35 mouse cellular contexts compared by ENCODE assay signal in the genomic region with DNA sequence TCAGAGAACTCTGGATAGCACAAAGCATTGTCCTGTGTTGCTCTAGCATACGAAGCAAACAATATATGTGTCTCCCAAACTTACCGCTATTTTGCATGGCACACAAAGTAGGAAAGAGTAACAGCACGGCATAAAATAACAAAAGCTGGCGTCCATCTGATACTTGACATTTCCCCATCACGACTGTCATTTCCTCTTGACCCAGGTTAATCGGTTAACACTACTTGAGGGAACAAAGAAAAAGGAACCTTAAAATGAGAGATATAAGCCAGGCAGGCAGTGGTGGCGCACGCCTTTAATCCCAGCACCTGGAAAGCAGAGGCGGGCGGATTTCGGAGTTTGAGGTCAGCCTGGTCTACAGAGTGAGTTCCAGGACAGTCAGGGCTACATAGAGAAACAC. TPM values are rescaled to one million over a fixed set of nuclear protein-coding genes. Genes with fewer than 3 reads are reported as not detected.
A peak's percentile ranks its signal among the peaks of the same experiment; 100 is the strongest.
DNase-seq lines count a peak whose midpoint lies in the region; ATAC-seq and TF ChIP-seq lines count a peak whose summit lies in the region.
"Had no signal": no experiment of that assay in that cellular context is flagged by ENCODE, and none has a peak within 500 bp of the region (broad histone marks: within the 10 kb centered on the region; RNA-seq: fewer than 3 reads in every experiment).

No protein-coding gene starts in this region.

- 81% methylated on average over 9 of the region's 11 CpGs for WGBS in intestine, embryonic 14.5 days
- WGBS in intestine, postnatal 0 days: 56% methylated on average over 11 of the region's 11 CpGs
- 16% methylated on average over 11 of the region's 11 CpGs for WGBS in small intestine, adult 2 months

- no peak for TF ChIP-seq CTCF in intestine, postnatal 0 days (IDR thresholded peaks at IDR 0.05; ENCODE audit: low read depth)
- TF ChIP-seq CTCF in small intestine, adult 2 months (IDR thresholded peaks at IDR 0.05; ENCODE audit: extremely low read depth, insufficient read length, insufficient replicate concordance, low read depth, low read length): no peak

- 0 out of 2 replicates have a peak, but pooled peaks have one; percentile 52 for ATAC-seq in common myeloid progenitor, adult 5-6 weeks (replicated peaks; ENCODE audit: low read depth, poor library complexity, severe bottlenecking)
- no peak for ATAC-seq in intestine, embryonic 14.5 days (replicated peaks; ENCODE audit: low FRiP score, low TSS enrichment, low read depth)
- ATAC-seq in intestine, postnatal 0 days: no peak
- ATAC-seq: forebrain, embryonic 15.5 days; hindbrain, embryonic 16.5 days; Patski had no signal

- no peak overlapping the region for H3K4me3 ChIP-seq in intestine, embryonic 14.5 days (ENCODE audit: low read depth, low read length)
- H3K4me3 ChIP-seq in intestine, postnatal 0 days (ENCODE audit: low read depth, low read length): no peak overlapping the region
- peak overlapping the region; percentile 28; the same call in 1 of the 2 replicates for H3K4me3 ChIP-seq in small intestine, adult 2 months (ENCODE audit: low read depth, low read length)
- H3K4me3 ChIP-seq: embryonic facial prominence, embryonic 10.5 days; embryonic facial prominence, embryonic 13.5 days; erythroblast, embryonic 14.5 days; forebrain, embryonic 12.5 days; forebrain, embryonic 15.5 days; heart, embryonic 12.5 days; heart, embryonic 15.5 days; hindbrain, embryonic 10.5 days; hindbrain, embryonic 13.5 days had no signal

- no peaks in the 10 kb centered on the region for H3K9me3 ChIP-seq in intestine, embryonic 14.5 days (ENCODE audit: control insufficient read depth, low read length)
- H3K9me3 ChIP-seq in intestine, postnatal 0 days (ENCODE audit: control insufficient read depth): no peaks in the 10 kb centered on the region
- H3K9me3 ChIP-seq: embryonic facial prominence, embryonic 10.5 days; embryonic facial prominence, embryonic 13.5 days; forebrain, embryonic 12.5 days; forebrain, embryonic 15.5 days; heart, embryonic 12.5 days; heart, embryonic 15.5 days; hindbrain, embryonic 13.5 days had no signal

- H3K4me2 ChIP-seq in intestine, embryonic 14.5 days (ENCODE audit: low read length): no peak overlapping the region
- H3K4me2 ChIP-seq in intestine, postnatal 0 days (replicated peaks; ENCODE audit: low read depth): peak overlapping the region; percentile 14; the same call in 1 of the 2 replicates
- H3K4me2 ChIP-seq: embryonic facial prominence, embryonic 13.5 days; forebrain, embryonic 12.5 days; forebrain, embryonic 15.5 days; heart, embryonic 12.5 days; heart, embryonic 15.5 days; hindbrain, embryonic 13.5 days had no signal

- no peak overlapping the region for H3K9ac ChIP-seq in intestine, embryonic 14.5 days (ENCODE audit: low read length)
- H3K9ac ChIP-seq in intestine, postnatal 0 days (ENCODE audit: low read depth, low read length): peak overlapping the region; percentile 40; the same call in 1 of the 2 replicates
- H3K9ac ChIP-seq: embryonic facial prominence, embryonic 13.5 days; forebrain, embryonic 12.5 days; forebrain, embryonic 15.5 days; heart, embryonic 12.5 days; heart, embryonic 15.5 days; hindbrain, embryonic 13.5 days had no signal

- no peaks in the 10 kb centered on the region for H3K27me3 ChIP-seq in intestine, embryonic 14.5 days (replicated peaks; ENCODE audit: control insufficient read depth, insufficient read depth, low read length)
- H3K27me3 ChIP-seq in intestine, postnatal 0 days (replicated peaks; ENCODE audit: control insufficient read depth, insufficient read depth, low read length): no peaks in the 10 kb centered on the region
- H3K27me3 ChIP-seq in small intestine, adult 2 months (ENCODE audit: control insufficient read depth, insufficient read depth, low read length): no peaks in the 10 kb centered on the region
- H3K27me3 ChIP-seq: CH12.LX; embryonic facial prominence, embryonic 13.5 days; forebrain, embryonic 12.5 days; forebrain, embryonic 15.5 days; heart, embryonic 12.5 days; heart, embryonic 15.5 days; hindbrain, embryonic 13.5 days; Patski had no signal

- no peak for TF ChIP-seq POLR2A in small intestine, adult 2 months (IDR thresholded peaks at IDR 0.05; ENCODE audit: low read depth, low read length)

- no peak overlapping the region for H3K27ac ChIP-seq in intestine, embryonic 14.5 days (ENCODE audit: low read depth)
- peak overlapping the region; percentile 80 for H3K27ac ChIP-seq in intestine, postnatal 0 days (ENCODE audit: low read depth, low read length)
- H3K27ac ChIP-seq in small intestine, adult 2 months (ENCODE audit: insufficient read depth, low read depth, low read length): peak overlapping the region; percentile 99
- H3K27ac ChIP-seq: embryonic facial prominence, embryonic 10.5 days; embryonic facial prominence, embryonic 13.5 days; forebrain, embryonic 12.5 days; forebrain, embryonic 15.5 days; heart, embryonic 15.5 days; hindbrain, embryonic 10.5 days; hindbrain, embryonic 13.5 days had no signal

- H3K4me1 ChIP-seq in intestine, embryonic 14.5 days (replicated peaks; ENCODE audit: control insufficient read depth, insufficient read depth, low read length): no peaks in the 10 kb centered on the region
- H3K4me1 ChIP-seq in intestine, postnatal 0 days (replicated peaks; ENCODE audit: control insufficient read depth, insufficient read depth, low read length): no peaks in the 10 kb centered on the region
- peaks cover 12% of the 10 kb centered on the region; the same call in 1 of the 2 replicates for H3K4me1 ChIP-seq in small intestine, adult 2 months (ENCODE audit: control insufficient read depth, insufficient read depth, insufficient read length, low read length)
- H3K4me1 ChIP-seq: embryonic facial prominence, embryonic 13.5 days had no signal

- H3K36me3 ChIP-seq in intestine, embryonic 14.5 days (ENCODE audit: control insufficient read depth, insufficient read depth, low read length): no peaks in the 10 kb centered on the region
- no peaks in the 10 kb centered on the region for H3K36me3 ChIP-seq in intestine, postnatal 0 days (ENCODE audit: control insufficient read depth, insufficient read depth)
- no peaks in the 10 kb centered on the region for H3K36me3 ChIP-seq in small intestine, adult 2 months (ENCODE audit: control insufficient read depth, insufficient read depth, low read length)
- H3K36me3 ChIP-seq: embryonic facial prominence, embryonic 10.5 days; embryonic facial prominence, embryonic 13.5 days; forebrain, embryonic 12.5 days; forebrain, embryonic 15.5 days; G1E; heart, embryonic 12.5 days; heart, embryonic 15.5 days; hindbrain, embryonic 13.5 days had no signal

- peak; percentile 40 for DNase-seq in intestine, embryonic 14.5 days (ENCODE audit: low spot score)
- DNase-seq in ovary, postnatal 10 days (ENCODE audit: low spot score): no peak
- no peak for DNase-seq in gastrocnemius, postnatal 10 days
- no peak for DNase-seq in urinary bladder, postnatal 14 days (ENCODE audit: low spot score)
- DNase-seq: adrenal gland, adult 2 months; adrenal gland, postnatal 14 days; B cell, adult 2 months; cerebellum, adult 11 months; cerebellum, adult 2 months; cerebellum, adult 9-11 months; cerebellum, postnatal 25 days; embryo, embryonic 11 days; heart, adult 18-20 months; heart, postnatal 10 days; heart, postnatal 36 days had no signal

RNA-seq across cellular contexts. Expression of a gene that starts 9.3 kb away (rescaled TPM):
- total RNA-seq in common myeloid progenitor, adult 5-6 weeks (2017): 9.6 and 28.1 TPM in 2 replicates
- polyA plus RNA-seq in intestine, embryonic 14.5 days (2014; fragmentation: Nextera tagmentation; extraction: Ambion mirVana): 11.8 and 13.6 TPM in 2 replicates
- 4.3 and 4.7 TPM in 2 replicates for polyA plus RNA-seq in intestine, postnatal 0 days (2015; fragmentation: Nextera tagmentation; extraction: Ambion mirVana)
- polyA plus RNA-seq in small intestine, adult 2 months (2012; rRNA removed): 0.14 and 0.24 TPM in 2 replicates
- 1 to 10 TPM; 4.2 to 4.5 TPM for total RNA-seq in gastrocnemius, postnatal 10 days (2021)

RNA-seq across cellular contexts. Expression of a gene that starts 10.9 kb away (rescaled TPM):
- 1.2 and 4.3 TPM in 2 replicates for total RNA-seq in common myeloid progenitor, adult 5-6 weeks (2017)
- polyA plus RNA-seq in intestine, embryonic 14.5 days (2014; fragmentation: Nextera tagmentation; extraction: Ambion mirVana): 45.3 and 58.6 TPM in 2 replicates
- 930 and 998 TPM in 2 replicates for polyA plus RNA-seq in intestine, postnatal 0 days (2015; fragmentation: Nextera tagmentation; extraction: Ambion mirVana)
- polyA plus RNA-seq in small intestine, adult 2 months (2012; rRNA removed): 60.5 and 108 TPM in 2 replicates
- 1 to 10 TPM; 3.6 to 3.7 TPM for total RNA-seq in gastrocnemius, postnatal 10 days (2021)

RNA-seq across cellular contexts. Expression of a gene that starts 59.7 kb away (rescaled TPM):
- total RNA-seq in common myeloid progenitor, adult 5-6 weeks (2017): not detected in 2 replicates
- 0.30 TPM in 1 of 2 replicates, not detected in the other for polyA plus RNA-seq in intestine, embryonic 14.5 days (2014; fragmentation: Nextera tagmentation; extraction: Ambion mirVana)
- 0.09 and 0.10 TPM in 2 replicates for polyA plus RNA-seq in intestine, postnatal 0 days (2015; fragmentation: Nextera tagmentation; extraction: Ambion mirVana)
- not detected in 2 replicates for polyA plus RNA-seq in small intestine, adult 2 months (2012; rRNA removed)
- not detected for total RNA-seq in gastrocnemius, postnatal 10 days (2021)
- total RNA-seq: adrenal gland, adult 2 months; adrenal gland, postnatal 14 days; adrenal gland, postnatal 4 days; CH12.LX; G1E; gastrocnemius, adult 8-10 months; gastrocnemius, postnatal 4 days; heart, adult 18-20 months; heart, postnatal 10 days; heart, postnatal 36 days had no signal
- polyA plus RNA-seq: adrenal gland, adult 2 months; cerebellum, adult 2 months; cortical plate, adult 2 months; embryonic facial prominence, embryonic 10.5 days; erythroblast, embryonic 14.5 days; forebrain, embryonic 12.5 days; forebrain, embryonic 15.5 days; G1E; heart, embryonic 12.5 days; heart, embryonic 15.5 days; hindbrain, embryonic 10.5 days; hindbrain, embryonic 16.5 days; Patski had no signal
